Mouse (Mus musculus): Measurements from ENCODE around the gene Rbx1.

DNA sequence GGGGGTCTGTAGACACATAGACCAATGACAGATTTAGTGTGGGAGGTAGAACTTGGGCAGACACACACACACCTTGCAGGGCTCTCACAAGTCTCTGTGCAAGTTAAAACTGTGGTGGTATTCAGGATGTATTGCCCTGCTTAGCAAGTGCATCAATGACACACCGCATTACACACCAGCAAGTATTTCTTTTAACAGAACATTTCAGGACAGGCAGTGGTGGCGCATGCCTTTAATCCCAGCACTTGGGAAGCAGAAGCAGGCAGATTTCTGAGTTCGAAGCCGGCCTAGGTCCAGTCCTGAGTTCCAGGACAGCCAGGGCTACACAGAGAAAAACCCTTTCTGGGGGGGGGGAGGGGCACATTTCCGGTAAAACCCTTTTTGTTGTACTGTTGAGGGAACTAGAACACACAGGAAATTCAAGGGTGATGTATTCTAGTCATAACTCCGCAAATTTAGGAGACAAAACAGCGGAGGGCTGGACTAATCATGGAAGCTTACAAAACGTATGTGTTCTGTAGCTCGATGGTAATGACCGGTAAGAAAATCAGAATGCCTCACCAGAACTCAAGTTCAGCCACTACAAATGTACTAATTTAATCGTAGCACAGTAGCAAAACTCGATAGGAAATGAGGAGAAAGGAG is 958 bp upstream of the Rbx1 start:
- TF ChIP-seq CTCF (IDR thresholded peaks at IDR 0.05; ENCODE audit: extremely low read depth, insufficient read depth, low read length) (no peak), POLR2A (IDR thresholded peaks at IDR 0.05; ENCODE audit: extremely low read depth, insufficient read depth, low read length) (no peak)

All from cortical plate, adult 2 months (tissue).